Mouse (Mus musculus) neural tube, embryonic 12.5 days (tissue): Measurements from ENCODE around the gene Dnm1. TPM values are rescaled to one million over a fixed set of nuclear protein-coding genes. Genes with fewer than 3 reads are reported as not detected.

Source experiments
- ATAC-seq: fragments of 200-750 bp; cut with Nextera tagmentation; 2 replicates; pipeline ENCODE4 v1.8.0; 2017; ENCODE audit warnings: low read depth, mild to moderate bottlenecking, moderate TSS enrichment, moderate library complexity; ENCODE audit not compliant: low FRiP score
- H3K27ac ChIP-seq: fragments of 300-500 bp; sonication (generic); 2 replicates; pipeline ENCODE4 v1.5.1; 2016
- H3K27me3 ChIP-seq: fragments of 300-500 bp; sonication (generic); replicated peaks from 2 replicates; pipeline ENCODE4 v1.6.1; 2016; ENCODE audit warnings: mild to moderate bottlenecking
- H3K36me3 ChIP-seq: fragments of 300-500 bp; sonication (generic); 2 replicates; pipeline ENCODE4 v1.6.1; 2016; ENCODE audit warnings: mild to moderate bottlenecking
- H3K4me1 ChIP-seq: fragments of 300-500 bp; sonication (generic); 2 replicates; pipeline ENCODE4 v1.6.1; 2016
- H3K4me2 ChIP-seq: fragments of 300-500 bp; sonication (generic); replicated peaks from 2 replicates; pipeline ENCODE4 v1.6.1; 2016; ENCODE audit warnings: mild to moderate bottlenecking
- H3K4me3 ChIP-seq: fragments of 300-500 bp; sonication (generic); 2 replicates; pipeline ENCODE4 v1.5.1; 2016
- H3K9ac ChIP-seq: fragments of 300-500 bp; sonication (generic); 2 replicates; pipeline ENCODE4 v1.6.1; 2016; ENCODE audit warnings: mild to moderate bottlenecking
- H3K9me3 ChIP-seq: fragments of 300-500 bp; sonication (generic); 2 replicates; pipeline ENCODE4 v1.6.1; 2016; ENCODE audit warnings: mild to moderate bottlenecking
- WGBS: fragments of 180-500 bp; shearing (Covaris S2); methylation state at CpG from one replicate; pipeline ENCODE4 v1.1.7; 2016; 5-methylcytosine and 5-hydroxymethylcytosine counted together
- microRNA-seq: library from miRNA; unstranded; fragments of <30 nt; microRNA quantifications from one replicate; pipeline ENCODE4, GENCODE M21; 2017
- polyA plus RNA-seq: library from polyadenylated mRNA; unstranded; fragments of >200 nt; fragmentation: Nextera tagmentation; extraction: Ambion mirVana; gene quantifications from 2 replicates; pipeline ENCODE4 v1.2.1, GENCODE M21; 2016

The Dnm1 gene
- polyA plus RNA-seq, 1 experiment from 2014 or later = 41.1 TPM

- Histone ChIP-seq H3K36me3 (peaks cover 63% of the 10 kb centered on the region), H3K4me3 (no peak overlapping the region), H3K9ac (no peak overlapping the region), H3K4me2 (no peak overlapping the region), H3K9me3 (no peaks in the 10 kb centered on the region), H3K27me3 (no peaks in the 10 kb centered on the region), H3K4me1 (peaks cover 8% of the 10 kb centered on the region), H3K27ac (no peak overlapping the region)
- WGBS = 84% methylated on average over 1 of the region's 1 CpGs
- ATAC-seq = no peak
Measured at GRCm38 (mm10) chr2:32282727-32283126, 70.4 kb downstream of the Dnm1 start.

GRCm38 (mm10) chr2:32282289-32282688 is 70.8 kb downstream of the Dnm1 start:
- H3K4me1 ChIP-seq = peaks cover 8% of the 10 kb centered on the region
- no peak for ATAC-seq
- 94% methylated on average over 2 of the region's 2 CpGs for WGBS
- peaks cover 68% of the 10 kb centered on the region for H3K36me3 ChIP-seq
- H3K27me3 ChIP-seq = no peaks in the 10 kb centered on the region
- H3K9ac ChIP-seq = no peak overlapping the region
- H3K27ac ChIP-seq = no peak overlapping the region
- H3K4me2 ChIP-seq = no peak overlapping the region
- H3K9me3 ChIP-seq = no peaks in the 10 kb centered on the region
- no peak overlapping the region for H3K4me3 ChIP-seq

- WGBS = 78% methylated on average over 3 of the region's 3 CpGs
- Histone ChIP-seq H3K36me3 (peaks cover 41% of the 10 kb centered on the region), H3K27me3 (no peaks in the 10 kb centered on the region), H3K4me1 (no peaks in the 10 kb centered on the region), H3K9me3 (no peaks in the 10 kb centered on the region), H3K9ac (no peak overlapping the region), H3K4me2 (no peak overlapping the region), H3K4me3 (no peak overlapping the region), H3K27ac (no peak overlapping the region)
- ATAC-seq = no peak
Measured at GRCm38 (mm10) chr2:32275823-32276222, 77.3 kb downstream of the Dnm1 start.

GRCm38 (mm10) chr2:32260635-32261034 is 92.5 kb downstream of the Dnm1 start:
- Histone ChIP-seq H3K27me3 (no peaks in the 10 kb centered on the region), H3K27ac (no peak overlapping the region), H3K4me2 (peak overlapping the region; percentile 80), H3K4me3 (no peak overlapping the region), H3K36me3 (peaks cover 29% of the 10 kb centered on the region), H3K9ac (no peak overlapping the region), H3K4me1 (peaks cover 11% of the 10 kb centered on the region), H3K9me3 (no peaks in the 10 kb centered on the region)
- ATAC-seq = no peak
- 29% methylated on average over 4 of the region's 4 CpGs for WGBS

- H3K27ac ChIP-seq = peak within 1 kb of the TSS; percentile 11; the same call in 1 of the 2 replicates
- no peaks in the 10 kb centered on the region for H3K9me3 ChIP-seq
- peak within 1 kb of the TSS; percentile 77 for H3K9ac ChIP-seq
- H3K36me3 ChIP-seq = peaks cover 31% of the 10 kb centered on the region
- H3K27me3 ChIP-seq = no peaks in the 10 kb centered on the region
- peak; percentile 89 for ATAC-seq
- peaks cover 11% of the 10 kb centered on the region for H3K4me1 ChIP-seq
- peak within 1 kb of the TSS; percentile 80 for H3K4me2 ChIP-seq
- WGBS = 2% methylated on average over 59 of the region's 59 CpGs
- H3K4me3 ChIP-seq = peak within 1 kb of the TSS; percentile 76
Measured at GRCm38 (mm10) chr2:32259657-32260417, 93.3 kb downstream of the Dnm1 start, which contains the start of gene Uck1. Gene Uck1, minus strand, starts transcription at chr2:32260159.

- Histone ChIP-seq H3K9me3 (no peaks in the 10 kb centered on the region), H3K36me3 (peaks cover 39% of the 10 kb centered on the region), H3K4me1 (peaks cover 11% of the 10 kb centered on the region), H3K9ac (peak overlapping the region; percentile 77), H3K27ac (no peak overlapping the region), H3K27me3 (no peaks in the 10 kb centered on the region), H3K4me2 (peak overlapping the region; percentile 80), H3K4me3 (peak overlapping the region; percentile 76)
- no peak for ATAC-seq
- WGBS = 64% methylated on average over 6 of the region's 6 CpGs
Measured at GRCm38 (mm10) chr2:32258887-32259533, 94.1 kb downstream of the Dnm1 start.

Small RNAs within 50 kb of the gene (microRNA-seq; reads per million reads assigned to microRNA genes)
- gene Gm23363 = not detected
- gene Mir199b = 251 reads per million, percentile 63 among the genes with 10 or more reads in this experiment

Other genes with a start within 250 kb of the Dnm1 start
- gene Prrc2b, start 202.3 kb downstream of the Dnm1 start, polyA plus RNA-seq = 89.7 and 106 TPM in 2 replicates
- 23.2 and 23.5 TPM in 2 replicates for gene Pomt1, start 116.7 kb downstream of the Dnm1 start, polyA plus RNA-seq
- 74.0 and 74.8 TPM in 2 replicates for gene Uck1, start 93.2 kb downstream of the Dnm1 start, polyA plus RNA-seq
- gene Golga2, start 66.0 kb downstream of the Dnm1 start, polyA plus RNA-seq = 29.2 and 32.4 TPM in 2 replicates
- gene Swi5, start 65.3 kb downstream of the Dnm1 start, polyA plus RNA-seq = 351 and 444 TPM in 2 replicates
- 55.8 and 57.6 TPM in 2 replicates for gene Ciz1, start 1.0 kb downstream of the Dnm1 start, polyA plus RNA-seq
- 86.4 and 87.9 TPM in 2 replicates for gene 1110008P14Rik, start 28.6 kb upstream of the Dnm1 start, polyA plus RNA-seq
- gene Lcn2, start 34.9 kb upstream of the Dnm1 start, polyA plus RNA-seq = 0.68 and 1.1 TPM in 2 replicates
- 35.8 and 40.5 TPM in 2 replicates for gene Ptges2, start 42.6 kb upstream of the Dnm1 start, polyA plus RNA-seq
- gene Naif1, start 97.1 kb upstream of the Dnm1 start, polyA plus RNA-seq = 5.7 and 6.0 TPM in 2 replicates
- 41.6 and 44.0 TPM in 2 replicates for gene Slc25a25, start 98.1 kb upstream of the Dnm1 start, polyA plus RNA-seq
- gene Fam102a, start 182.0 kb upstream of the Dnm1 start, polyA plus RNA-seq = 11.5 and 14.4 TPM in 2 replicates
- 121 and 124 TPM in 2 replicates for gene Dpm2, start 217.5 kb upstream of the Dnm1 start, polyA plus RNA-seq
- 3.9 and 4.0 TPM in 2 replicates for gene Pip5kl1, start 221.5 kb upstream of the Dnm1 start, polyA plus RNA-seq
- gene 9430097D07Rik, start 222.3 kb upstream of the Dnm1 start, polyA plus RNA-seq = 0.25 and 0.69 TPM in 2 replicates
- 20.4 and 21.4 TPM in 2 replicates for gene St6galnac4, start 233.8 kb upstream of the Dnm1 start, polyA plus RNA-seq
- gene St6galnac6, start 246.4 kb upstream of the Dnm1 start, polyA plus RNA-seq = 10.1 and 11.5 TPM in 2 replicates